Mouse (Mus musculus): ENCODE measurements around the gene Igsf9. TPM values are rescaled to one million over a fixed set of nuclear protein-coding genes. Genes with fewer than 3 reads are reported as not detected.

Igsf9 gene
- total and polyA plus RNA-seq, 3 experiments = 0.12 to 0.38 TPM; not detected in 1

DNA sequence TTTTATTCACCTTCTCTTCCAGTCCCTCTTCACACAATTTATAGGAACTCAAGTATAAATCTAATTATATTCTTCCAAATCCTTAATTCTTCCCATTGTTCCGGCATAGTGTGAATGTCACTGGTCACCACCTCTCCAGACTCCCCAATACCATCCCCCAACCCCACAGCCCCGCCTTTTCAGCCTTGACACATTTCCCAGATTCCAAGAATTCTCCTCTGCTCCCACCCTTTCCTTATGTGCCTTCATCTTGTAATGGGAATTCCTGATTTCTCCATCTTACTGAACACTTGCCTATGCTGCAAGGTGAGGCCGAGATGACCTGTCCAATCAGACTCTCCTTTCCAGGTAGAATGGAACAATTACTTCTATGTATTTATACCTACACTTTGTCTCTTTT, 23.5 kb upstream of the Igsf9 start:
- Histone ChIP-seq H3K9ac (ENCODE audit: control insufficient read depth, low read depth, low read length, poor library complexity, severe bottlenecking) (no peak overlapping the region), H3K9me3 (replicated peaks; ENCODE audit: insufficient read depth, low read length) (no peaks in the 10 kb centered on the region), H3K27me3 (ENCODE audit: control insufficient read depth in 1 of 2, insufficient read depth in 2 of 2, low read length in 2 of 2) (peaks cover 0 to 5% of the 10 kb centered on the region in 2 experiments; a peak in 1 of 4 replicates), H3K4me1 (ENCODE audit: control insufficient read depth in 1 of 2, insufficient read depth in 2 of 2, low read length in 2 of 2) (no peaks in the 10 kb centered on the region), H3K4me3 (ENCODE audit: control insufficient read depth in 1 of 2, insufficient read depth in 1 of 2, low read depth in 2 of 2, low read length in 2 of 2) (no peak overlapping the region), H3K79me2 (ENCODE audit: control insufficient read depth, insufficient read depth, low read length, poor library complexity) (no peaks in the 10 kb centered on the region), H3K27ac (ENCODE audit: control insufficient read depth, low read depth, low read length) (no peak overlapping the region), H3K36me3 (ENCODE audit: control insufficient read depth in 1 of 2, insufficient read depth in 2 of 2, low read length in 2 of 2) (no peaks in the 10 kb centered on the region)
- TF ChIP-seq USF2 (IDR thresholded peaks at IDR 0.05; ENCODE audit: borderline replicate concordance in 1 of 2, insufficient read depth in 1 of 2, low read depth in 1 of 2, low read length in 2 of 2) (no peak), MAX (IDR thresholded peaks at IDR 0.05; ENCODE audit: low read length) (no peak), GATA1 (IDR thresholded peaks at IDR 0.05; ENCODE audit: low read depth, low read length) (no peak), ZC3H11A (IDR thresholded peaks at IDR 0.05; ENCODE audit: low read depth, low read length) (no peak), MXI1 (IDR thresholded peaks at IDR 0.05; ENCODE audit: low read depth, low read length) (no peak), MYB (IDR thresholded peaks at IDR 0.05; ENCODE audit: low read depth, low read length) (no peak), SMC3 (IDR thresholded peaks at IDR 0.05; ENCODE audit: low read depth, low read length) (no peak), CTCF (IDR thresholded peaks at IDR 0.05 in 2 of 3, conservative IDR thresholded peaks at IDR 0.05 in 1 of 3; ENCODE audit: control insufficient read depth in 1 of 3, insufficient read depth in 1 of 3, low read depth in 2 of 3, low read length in 3 of 3, poor library complexity in 1 of 3, severe bottlenecking in 1 of 3) (no peak), ZMIZ1 (IDR thresholded peaks at IDR 0.05; ENCODE audit: low read depth, low read length) (no peak), POLR2A (IDR thresholded peaks at IDR 0.05; ENCODE audit: control insufficient read depth in 1 of 2, insufficient read depth in 1 of 2, low read depth in 1 of 2, low read length in 2 of 2, poor library complexity in 1 of 2) (no peak)
- no peak for DNase-seq (ENCODE audit: low read depth, low spot score)

- no peak overlapping the region for H3K4me3 ChIP-seq (ENCODE audit: control insufficient read depth in 1 of 2, insufficient read depth in 1 of 2, low read depth in 2 of 2, low read length in 2 of 2)
- TF ChIP-seq TBP (IDR thresholded peaks at IDR 0.05; ENCODE audit: low read depth, low read length) = no peak
- no peak for TF ChIP-seq SIN3A (IDR thresholded peaks at IDR 0.05; ENCODE audit: low read length)
- no peak for TF ChIP-seq ETS1 (IDR thresholded peaks at IDR 0.05; ENCODE audit: low read depth, low read length)
- no peak for TF ChIP-seq NELFE (IDR thresholded peaks at IDR 0.05; ENCODE audit: low read depth, low read length)
- TF ChIP-seq SMC3 (IDR thresholded peaks at IDR 0.05; ENCODE audit: low read depth, low read length) = no peak
- no peak for TF ChIP-seq MYB (IDR thresholded peaks at IDR 0.05; ENCODE audit: low read depth, low read length)
- no peak for TF ChIP-seq UBTF (IDR thresholded peaks at IDR 0.05; ENCODE audit: borderline replicate concordance, insufficient read depth, low read depth, low read length)
- no peak for TF ChIP-seq GATA1 (IDR thresholded peaks at IDR 0.05; ENCODE audit: low read depth, low read length)
- TF ChIP-seq ZC3H11A (IDR thresholded peaks at IDR 0.05; ENCODE audit: low read depth, low read length) = no peak
- TF ChIP-seq ZKSCAN1 (IDR thresholded peaks at IDR 0.05; ENCODE audit: low read depth, low read length) = no peak
- no peak for TF ChIP-seq MAFK (IDR thresholded peaks at IDR 0.05; ENCODE audit: borderline replicate concordance, low read depth, low read length)
- TF ChIP-seq POLR2AphosphoS5 (IDR thresholded peaks at IDR 0.05; ENCODE audit: borderline replicate concordance, low read depth, low read length) = no peak
- TF ChIP-seq CTCF (IDR thresholded peaks at IDR 0.05 in 2 of 3, conservative IDR thresholded peaks at IDR 0.05 in 1 of 3; ENCODE audit: control insufficient read depth in 1 of 3, insufficient read depth in 1 of 3, low read depth in 2 of 3, low read length in 3 of 3, poor library complexity in 1 of 3, severe bottlenecking in 1 of 3) = no peak
- no peak for TF ChIP-seq MAX (IDR thresholded peaks at IDR 0.05; ENCODE audit: low read length)
- no peak for TF ChIP-seq HCFC1 (IDR thresholded peaks at IDR 0.05; ENCODE audit: low read depth, low read length)
- TF ChIP-seq E2F4 (IDR thresholded peaks at IDR 0.05; ENCODE audit: borderline replicate concordance, low read depth, low read length) = no peak
- TF ChIP-seq ELF1 (IDR thresholded peaks at IDR 0.05; ENCODE audit: low read depth, low read length) = no peak
- no peak for TF ChIP-seq BHLHE40 (IDR thresholded peaks at IDR 0.05; ENCODE audit: borderline replicate concordance, low read depth, low read length)
- TF ChIP-seq POLR2AphosphoS2 (IDR thresholded peaks at IDR 0.05; ENCODE audit: low read length) = no peak
- TF ChIP-seq MAZ (IDR thresholded peaks at IDR 0.05; ENCODE audit: low read depth, low read length) = no peak
- no peak overlapping the region for H3K27ac ChIP-seq (ENCODE audit: control insufficient read depth, low read depth, low read length)
- no peak for DNase-seq (ENCODE audit: low read depth, low spot score)
- peaks cover 2 to 3% of the 10 kb centered on the region in 2 experiments; a peak in 2 of 4 replicates for H3K27me3 ChIP-seq (ENCODE audit: control insufficient read depth in 1 of 2, insufficient read depth in 2 of 2, low read length in 2 of 2)
- no peaks in the 10 kb centered on the region for H3K79me2 ChIP-seq (ENCODE audit: control insufficient read depth, insufficient read depth, low read length, poor library complexity)
- no peaks in the 10 kb centered on the region for H3K4me1 ChIP-seq (ENCODE audit: control insufficient read depth in 1 of 2, insufficient read depth in 2 of 2, low read length in 2 of 2)
- H3K9me3 ChIP-seq (replicated peaks; ENCODE audit: insufficient read depth, low read length) = no peaks in the 10 kb centered on the region
- no peak overlapping the region for H3K9ac ChIP-seq (ENCODE audit: control insufficient read depth, low read depth, low read length, poor library complexity, severe bottlenecking)
- H3K36me3 ChIP-seq (ENCODE audit: control insufficient read depth in 1 of 2, insufficient read depth in 2 of 2, low read length in 2 of 2) = no peaks in the 10 kb centered on the region
Observed at GRCm38 (mm10) chr1:172461602-172462001, 20.0 kb upstream of the Igsf9 start.
